Mouse (Mus musculus) MEL (cell line): ENCODE results near the gene Tsen2. TPM values are rescaled to one million over a fixed set of nuclear protein-coding genes. Genes with fewer than 3 reads are reported as not detected.

ENCODE experiments used
- DNase-seq: peaks from one replicate; pipeline ENCODE4 v3.0.0; 2011; ENCODE audit warnings: low read depth, low spot score
- H3K27ac ChIP-seq: 2 replicates; pipeline ENCODE4 v1.5.1; 2012; ENCODE audit warnings: low read depth, mild to moderate bottlenecking, control low read depth, low read length, moderate library complexity; ENCODE audit not compliant: control insufficient read depth
- H3K27me3 ChIP-seq, 2 experiments: fragments of 150-350 bp in 1 of 2; sonication (generic) in 1 of 2; 2 replicates each; pipeline ENCODE4 v1.6.1; 2012; ENCODE audit warnings: low read length in 2 of 2, mild to moderate bottlenecking in 2 of 2, improper control_type of control experiment in 1 of 2, moderate library complexity in 1 of 2; ENCODE audit not compliant: insufficient read depth in 2 of 2, control insufficient read depth in 1 of 2
- H3K36me3 ChIP-seq, 2 experiments: 2 replicates each; pipeline ENCODE4 v1.6.1; 2012 to 2014; ENCODE audit warnings: low read length in 2 of 2, improper control_type of control experiment in 1 of 2, inconsistent platforms in 1 of 2, mild to moderate bottlenecking in 1 of 2; ENCODE audit not compliant: insufficient read depth in 2 of 2, control insufficient read depth in 1 of 2
- H3K4me1 ChIP-seq, 2 experiments: fragments of 150-350 bp in 1 of 2; sonication (generic) in 1 of 2; 2 replicates each; pipeline ENCODE4 v1.6.1; 2012; ENCODE audit warnings: low read length in 2 of 2, improper control_type of control experiment in 1 of 2, mild to moderate bottlenecking in 1 of 2; ENCODE audit not compliant: insufficient read depth in 2 of 2, control insufficient read depth in 1 of 2
- H3K4me3 ChIP-seq, 2 experiments: fragments of 150-350 bp in 1 of 2; sonication (generic) in 1 of 2; 2 replicates each; pipeline ENCODE4 v1.5.1; 2012; ENCODE audit warnings: low read depth in 2 of 2, low read length in 2 of 2, mild to moderate bottlenecking in 2 of 2, moderate library complexity in 2 of 2, control low read depth in 1 of 2, improper control_type of control experiment in 1 of 2; ENCODE audit not compliant: control insufficient read depth in 1 of 2, insufficient read depth in 1 of 2
- H3K79me2 ChIP-seq: 2 replicates; pipeline ENCODE4 v1.6.1; 2012; ENCODE audit warnings: mild to moderate bottlenecking, low read length, moderate library complexity; ENCODE audit not compliant: control insufficient read depth, poor library complexity, insufficient read depth
- H3K9ac ChIP-seq: 2 replicates; pipeline ENCODE4 v1.6.1; 2012; ENCODE audit warnings: low read depth, mild to moderate bottlenecking, control low read depth, low read length, moderate library complexity; ENCODE audit not compliant: control insufficient read depth, poor library complexity, severe bottlenecking
- H3K9me3 ChIP-seq: fragments of 150-350 bp; sonication (generic); replicated peaks from 2 replicates; pipeline ENCODE4 v1.6.1; 2012; ENCODE audit warnings: mild to moderate bottlenecking, low read length, improper control_type of control experiment, moderate library complexity; ENCODE audit not compliant: insufficient read depth
- CHD1 ChIP-seq: IDR thresholded peaks from 2 replicates; pipeline ENCODE4 v1.6.1; 2012; ENCODE audit warnings: low read depth, mild to moderate bottlenecking, inconsistent platforms, low read length, improper control_type of control experiment
- CHD2 ChIP-seq: IDR thresholded peaks from 2 replicates; pipeline ENCODE4 v1.6.1; 2011; ENCODE audit warnings: low read length, improper control_type of control experiment
- CTCF ChIP-seq, 3 experiments: IDR thresholded peaks in 2 of 3; conservative IDR thresholded peaks in 1 of 3; 2 replicates each; pipeline ENCODE4 v1.5.1; 2011 to 2012; ENCODE audit warnings: low read length in 3 of 3, low read depth in 2 of 3, mild to moderate bottlenecking in 2 of 3, improper control_type of control experiment in 1 of 3, inconsistent platforms in 1 of 3, mixed read lengths in 1 of 3, moderate library complexity in 1 of 3; ENCODE audit not compliant: control insufficient read depth in 1 of 3, insufficient read depth in 1 of 3, poor library complexity in 1 of 3, severe bottlenecking in 1 of 3
- E2F4 ChIP-seq: IDR thresholded peaks from 2 replicates; pipeline ENCODE4 v1.6.1; 2011; ENCODE audit warnings: low read depth, low read length, improper control_type of control experiment, borderline replicate concordance
- ELF1 ChIP-seq: IDR thresholded peaks from 2 replicates; pipeline ENCODE4 v1.6.1; 2014; ENCODE audit warnings: low read depth, mild to moderate bottlenecking, inconsistent platforms, low read length, improper control_type of control experiment, moderate library complexity
- EP300 ChIP-seq, 2 experiments: IDR thresholded peaks; 2 replicates each; pipeline ENCODE4 v1.6.1; 2011; ENCODE audit warnings: improper control_type of control experiment in 2 of 2, low read length in 2 of 2, low read depth in 1 of 2, mild to moderate bottlenecking in 1 of 2
- ETS1 ChIP-seq: IDR thresholded peaks from 2 replicates; pipeline ENCODE4 v1.6.1; 2012; ENCODE audit warnings: low read depth, mild to moderate bottlenecking, inconsistent platforms, low read length, improper control_type of control experiment, moderate library complexity
- GABPA ChIP-seq: IDR thresholded peaks from 2 replicates; pipeline ENCODE4 v1.6.1; 2012; ENCODE audit warnings: low read depth, mild to moderate bottlenecking, inconsistent platforms, low read length, improper control_type of control experiment, moderate library complexity
- HCFC1 ChIP-seq: IDR thresholded peaks from 2 replicates; pipeline ENCODE4 v1.6.1; 2012; ENCODE audit warnings: low read depth, mild to moderate bottlenecking, inconsistent platforms, low read length, improper control_type of control experiment, moderate library complexity
- KAT2A ChIP-seq: conservative IDR thresholded peaks from 2 replicates; pipeline ENCODE4 v1.6.1; 2012; ENCODE audit warnings: low read depth, low read length, improper control_type of control experiment, inconsistent platforms
- MAX ChIP-seq: IDR thresholded peaks from 2 replicates; pipeline ENCODE4 v1.6.1; 2011; ENCODE audit warnings: low read length, improper control_type of control experiment
- MEF2A ChIP-seq: IDR thresholded peaks from 2 replicates; pipeline ENCODE4 v1.6.1; 2014; ENCODE audit warnings: low read depth, mild to moderate bottlenecking, inconsistent platforms, low read length, improper control_type of control experiment; ENCODE audit not compliant: poor library complexity, insufficient replicate concordance, severe bottlenecking; ENCODE audit errors: extremely low read depth
- MXI1 ChIP-seq: IDR thresholded peaks from 2 replicates; pipeline ENCODE4 v1.6.1; 2011; ENCODE audit warnings: mild to moderate bottlenecking, low read depth, low read length, improper control_type of control experiment
- MYC ChIP-seq: IDR thresholded peaks from 2 replicates; pipeline ENCODE4 v1.6.1; 2011; ENCODE audit warnings: low read depth, mild to moderate bottlenecking, low read length, improper control_type of control experiment, moderate library complexity
- NELFE ChIP-seq: IDR thresholded peaks from 2 replicates; pipeline ENCODE4 v1.6.1; 2011; ENCODE audit warnings: low read depth, low read length, improper control_type of control experiment
- NRF1 ChIP-seq: IDR thresholded peaks from 2 replicates; pipeline ENCODE4 v1.6.1; 2014; ENCODE audit warnings: low read depth, mild to moderate bottlenecking, inconsistent platforms, low read length, improper control_type of control experiment, moderate library complexity; ENCODE audit not compliant: poor library complexity, insufficient read depth, severe bottlenecking
- POLR2A ChIP-seq, 2 experiments: IDR thresholded peaks; 2 replicates each; pipeline ENCODE4 v1.6.1; 2011 to 2012; ENCODE audit warnings: low read length in 2 of 2, mild to moderate bottlenecking in 2 of 2, control low read depth in 1 of 2, improper control_type of control experiment in 1 of 2, low read depth in 1 of 2, moderate library complexity in 1 of 2; ENCODE audit not compliant: control insufficient read depth in 1 of 2, insufficient read depth in 1 of 2, poor library complexity in 1 of 2
- POLR2AphosphoS2 ChIP-seq: IDR thresholded peaks from 2 replicates; pipeline ENCODE4 v1.6.1; 2011; ENCODE audit warnings: low read length, improper control_type of control experiment
- RAD21 ChIP-seq: IDR thresholded peaks from 2 replicates; pipeline ENCODE4 v1.6.1; 2011; ENCODE audit warnings: mild to moderate bottlenecking, low read depth, low read length, improper control_type of control experiment
- RCOR1 ChIP-seq: IDR thresholded peaks from 2 replicates; pipeline ENCODE4 v1.6.1; 2012; ENCODE audit warnings: low read depth, mild to moderate bottlenecking, inconsistent platforms, low read length, improper control_type of control experiment
- SIN3A ChIP-seq: IDR thresholded peaks from 2 replicates; pipeline ENCODE4 v1.6.1; 2012; ENCODE audit warnings: low read length, improper control_type of control experiment, inconsistent platforms
- SMC3 ChIP-seq: IDR thresholded peaks from 2 replicates; pipeline ENCODE4 v1.6.1; 2011; ENCODE audit warnings: low read depth, low read length, improper control_type of control experiment
- TBP ChIP-seq: IDR thresholded peaks from 2 replicates; pipeline ENCODE4 v1.8.0; 2011; ENCODE audit warnings: low read depth, low read length, improper control_type of control experiment
- TCF12 ChIP-seq: IDR thresholded peaks from 2 replicates; pipeline ENCODE4 v1.6.1; 2014; ENCODE audit warnings: low read depth, mild to moderate bottlenecking, inconsistent platforms, low read length, improper control_type of control experiment, moderate library complexity
- USF1 ChIP-seq: IDR thresholded peaks from 2 replicates; pipeline ENCODE4 v1.6.1; 2014; ENCODE audit warnings: low read depth, mild to moderate bottlenecking, inconsistent platforms, low read length, improper control_type of control experiment, moderate library complexity
- USF2 ChIP-seq, 2 experiments: IDR thresholded peaks; 2 replicates each; pipeline ENCODE4 v1.6.1; 2011 to 2012; ENCODE audit warnings: improper control_type of control experiment in 2 of 2, low read length in 2 of 2, borderline replicate concordance in 1 of 2, inconsistent platforms in 1 of 2, low read depth in 1 of 2, mild to moderate bottlenecking in 1 of 2; ENCODE audit not compliant: insufficient read depth in 1 of 2
- ZKSCAN1 ChIP-seq: IDR thresholded peaks from 2 replicates; pipeline ENCODE4 v1.6.1; 2012; ENCODE audit warnings: low read depth, mild to moderate bottlenecking, inconsistent platforms, low read length, improper control_type of control experiment, moderate library complexity
- ZMIZ1 ChIP-seq: IDR thresholded peaks from 2 replicates; pipeline ENCODE4 v1.6.1; 2012; ENCODE audit warnings: low read depth, mild to moderate bottlenecking, inconsistent platforms, low read length, improper control_type of control experiment, moderate library complexity
- polyA plus RNA-seq, 2 experiments: library from polyadenylated mRNA; stranded (reverse) in 1 of 2; unstranded in 1 of 2; fragments of >175 nt in 1 of 2; fragments of >200 nt in 1 of 2; gene quantifications; 2 replicates each; pipeline versions ENCODE4 v1.2.1 to v1.2.4; 2012; ENCODE audit warnings: low replicate concordance in 2 of 2, low read depth in 1 of 2; ENCODE audit not compliant: insufficient read length in 2 of 2, insufficient read depth in 1 of 2, missing spikeins in 1 of 2
- total RNA-seq: library from RNA; depleted of rRNA; stranded (reverse); fragments of 300-350 nt; gene quantifications from 2 replicates; pipeline ENCODE4 v1.2.3, GENCODE M21; 2012; rRNA removed

Tsen2 gene
- total RNA-seq, result 24.6 and 27.0 TPM in 2 replicates
- polyA plus RNA-seq, result 10 to 100 TPM in 1 of 2 experiments, not detected in 1; 32.6 TPM

DNA sequence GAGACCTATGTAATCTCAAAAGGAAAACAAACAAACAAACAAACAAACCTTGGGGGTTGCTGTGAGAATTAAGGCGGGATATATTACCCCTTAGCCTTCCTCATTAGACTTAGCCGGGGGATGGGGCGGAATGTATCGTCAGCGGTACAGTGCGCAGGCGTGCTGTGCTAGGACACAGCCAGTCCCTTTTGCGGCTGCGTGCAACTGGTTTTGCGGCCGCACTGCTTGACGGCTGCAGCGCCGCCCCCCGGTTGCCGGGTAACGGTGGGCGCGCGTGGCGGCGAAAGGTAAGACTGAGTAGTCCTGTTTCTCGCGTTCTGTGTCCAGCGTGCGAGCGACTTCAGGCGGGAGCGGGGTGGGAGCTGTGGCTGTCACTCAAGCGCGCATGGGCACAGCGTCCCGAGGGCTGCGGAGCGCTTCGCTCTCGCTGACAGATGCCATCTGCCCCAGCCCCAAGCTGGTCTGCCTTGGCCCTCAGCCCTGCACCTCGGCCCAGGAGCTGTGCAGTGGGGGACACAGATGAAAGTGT is at the start of gene Tsen2:
Tsen2 (plus strand) TSS at position 223 of the 529 bp plus-strand sequence.
- Histone ChIP-seq H3K36me3 (peaks cover 1 to 10% of the 10 kb centered on the region in 2 experiments; a peak in 3 of 4 replicates), H3K4me1 (peaks cover 0 to 19% of the 10 kb centered on the region in 2 experiments; a peak in 2 of 4 replicates), H3K27me3 (peaks cover 0 to under 1% of the 10 kb centered on the region in 2 experiments; a peak in 2 of 4 replicates)
- peak; percentile 89 for TF ChIP-seq NELFE
- peak; percentile 84 for TF ChIP-seq MYC
- no peak for TF ChIP-seq RAD21
- TF ChIP-seq MEF2A, result no peak
- peak; percentile 47; the same call in 1 of the 2 replicates for TF ChIP-seq KAT2A
- peak; percentile 92 for TF ChIP-seq NRF1
- TF ChIP-seq TBP, result peak; percentile 68
- TF ChIP-seq USF2 (IDR thresholded peaks at IDR 0.05; ENCODE audit: borderline replicate concordance in 1 of 2, insufficient read depth in 1 of 2, low read depth in 1 of 2, low read length in 2 of 2), result no peak
- 0 out of 4 replicates have a peak, but pooled peaks of 1 of the 2 experiments have one; percentile 4 for TF ChIP-seq EP300 (IDR thresholded peaks at IDR 0.05; ENCODE audit: low read depth in 1 of 2, low read length in 2 of 2)
- TF ChIP-seq USF1, result no peak
- peak; percentile 83 for TF ChIP-seq SIN3A
- no peak for TF ChIP-seq SMC3
- TF ChIP-seq ETS1, result no peak
- 0 out of 2 replicates have a peak, but pooled peaks have one; percentile 57 for TF ChIP-seq ZMIZ1
- TF ChIP-seq TCF12, result peak; percentile 54
- peak; percentile 87 for TF ChIP-seq HCFC1
- no peak for TF ChIP-seq CHD1
- no peak for TF ChIP-seq ZKSCAN1
- no peak for TF ChIP-seq E2F4
- no peak for TF ChIP-seq GABPA
- no peak for TF ChIP-seq RCOR1
- peak; percentile 83 for TF ChIP-seq POLR2AphosphoS2
- no peak for TF ChIP-seq CTCF (IDR thresholded peaks at IDR 0.05 in 2 of 3, conservative IDR thresholded peaks at IDR 0.05 in 1 of 3; ENCODE audit: control insufficient read depth in 1 of 3, insufficient read depth in 1 of 3, low read depth in 2 of 3, low read length in 3 of 3, poor library complexity in 1 of 3, severe bottlenecking in 1 of 3)
- TF ChIP-seq POLR2A (IDR thresholded peaks at IDR 0.05; ENCODE audit: control insufficient read depth in 1 of 2, insufficient read depth in 1 of 2, low read depth in 1 of 2, low read length in 2 of 2, poor library complexity in 1 of 2), result peak; percentile 81 to 89
- 0 out of 2 replicates have a peak, but pooled peaks have one; percentile 10 for TF ChIP-seq CHD2
- peak; percentile 96 for TF ChIP-seq MXI1
- TF ChIP-seq ELF1, result peak; percentile 26; the same call in 1 of the 2 replicates
- peak; percentile 88 for TF ChIP-seq MAX
- TF ChIP-seq, all 39 proteins: peak for 16
- peak; percentile 98 for DNase-seq
- peaks cover 10% of the 10 kb centered on the region for H3K79me2 ChIP-seq
- H3K9ac ChIP-seq, result peak within 1 kb of the TSS; percentile 73
- no peaks in the 10 kb centered on the region for H3K9me3 ChIP-seq
- H3K4me3 ChIP-seq, result peak within 1 kb of the TSS; percentile 81 to 82
- peak within 1 kb of the TSS; percentile 32 for H3K27ac ChIP-seq
